Mouse (Mus musculus) ovary, postnatal 14 days (tissue): ENCODE data around the gene Vmn2r56.
"Not testable (repeated sequence)": the region's sequence is repeated elsewhere in the genome, so short reads cannot be mapped to it uniquely, and the experiment has no call there.

ENCODE experiments used
- DNase-seq: peaks from one replicate; pipeline ENCODE4 v3.0.0; 2022; ENCODE audit warnings: low spot score

The Vmn2r56 gene

GRCm38 (mm10) chr7:12734904-12735303 is at the start of gene Vmn2r56:
Gene Vmn2r56 (minus strand): TSS chr7:12735004.
- no peak for DNase-seq

GRCm38 (mm10) chr7:12780151-12780830 is 45.5 kb upstream of the Vmn2r56 start:
- DNase-seq = peak; percentile 73

GRCm38 (mm10) chr7:12779782-12780150 is 45.0 kb upstream of the Vmn2r56 start:
- no peak for DNase-seq

DNA sequence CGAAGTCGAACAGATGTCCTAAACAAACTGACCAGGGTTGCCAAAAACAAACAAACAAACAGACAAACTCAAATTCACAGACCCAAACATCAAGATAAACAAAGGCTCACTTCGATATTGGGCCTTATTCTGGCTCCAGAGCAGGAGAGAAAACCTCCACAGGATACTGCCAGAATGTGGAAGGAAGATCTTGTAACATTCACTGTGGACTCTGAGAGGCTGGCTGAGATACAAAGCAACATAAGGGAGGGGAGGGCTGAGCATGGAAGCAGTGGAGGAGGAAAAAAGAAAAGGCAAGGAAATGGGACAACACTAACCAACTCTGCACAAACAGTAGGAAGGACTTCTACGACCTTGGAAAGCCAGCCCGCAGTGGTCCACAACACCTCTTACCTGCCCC is 44.3 kb upstream of the Vmn2r56 start:
- no peak for DNase-seq

GRCm38 (mm10) chr7:12774606-12775005 is 39.8 kb upstream of the Vmn2r56 start:
- no peak for DNase-seq

DNA sequence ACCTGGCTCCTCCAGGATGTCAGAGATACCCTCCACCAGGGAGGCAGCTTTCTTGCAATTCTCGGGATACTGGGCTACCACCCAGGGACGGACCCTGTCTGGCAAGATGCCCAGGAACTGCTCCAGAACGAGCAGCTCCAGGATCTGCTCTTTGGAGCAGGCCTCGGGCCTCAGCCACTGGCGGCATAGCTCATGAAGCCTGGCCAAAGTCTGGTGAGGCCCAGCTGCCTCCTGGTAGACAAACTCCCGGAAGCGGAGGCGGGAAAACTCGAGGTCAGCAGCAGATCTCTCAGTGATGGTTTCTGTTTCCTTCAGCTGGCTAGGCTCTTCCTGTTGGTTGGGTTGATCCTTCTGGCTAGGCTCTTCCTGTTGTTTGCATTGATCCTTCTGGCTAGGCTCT is 39.3 kb upstream of the Vmn2r56 start:
- DNase-seq = no peak

GRCm38 (mm10) chr7:12749431-12750198 is 14.8 kb upstream of the Vmn2r56 start:
- DNase-seq = no peak

DNA sequence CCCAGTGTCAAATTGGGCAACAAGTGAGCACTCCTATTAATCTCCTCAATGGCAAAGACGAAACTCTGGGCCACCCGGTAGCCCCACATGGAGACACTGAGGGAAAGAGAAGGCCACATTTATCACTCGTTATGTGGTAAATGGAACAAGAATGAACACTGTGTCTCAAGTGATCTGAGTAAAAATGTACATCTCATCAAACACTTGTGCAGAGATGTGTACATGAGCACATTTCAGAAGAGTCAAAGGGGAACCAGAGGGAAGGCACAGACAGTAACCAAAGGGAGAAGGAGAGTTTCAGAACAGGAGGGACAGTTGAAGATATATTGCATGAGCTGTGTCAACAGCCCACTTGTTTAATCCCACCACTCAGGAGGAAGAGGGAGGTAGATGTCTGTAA is 49.9 kb downstream of the Vmn2r56 start, which contains the start of gene Vmn2r55:
Gene Vmn2r55, minus strand, starts transcription at position 101 of the 400 bp plus-strand sequence.
- not testable (repeated sequence) for DNase-seq

DNA sequence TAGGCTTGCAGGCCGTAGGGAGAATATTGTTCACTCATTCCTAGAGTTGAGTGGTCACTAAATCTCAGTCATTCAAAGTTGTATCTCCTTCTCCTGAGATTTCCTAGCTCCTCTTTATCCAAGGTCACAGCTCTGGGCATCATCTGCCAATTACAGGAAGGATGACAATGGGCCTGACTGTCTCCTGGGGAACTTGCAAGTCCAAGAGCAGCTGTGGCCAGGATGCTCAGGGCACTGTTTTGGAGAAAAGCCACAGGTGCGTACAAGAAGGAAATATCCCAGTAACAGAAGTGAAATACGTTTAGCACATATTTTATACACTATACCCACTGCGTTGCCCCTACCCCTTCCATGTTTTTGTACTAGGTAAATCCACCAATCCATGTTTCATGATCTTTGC is 94.6 kb downstream of the Vmn2r56 start, which contains the start of gene Vmn2r54:
Gene Vmn2r54, minus strand, starts transcription at position 101 of the 400 bp plus-strand sequence.
- DNase-seq = not testable (repeated sequence)
